Mouse (Mus musculus): Measurements from ENCODE around the gene Camk2b. TPM values are rescaled to one million over a fixed set of nuclear protein-coding genes. Genes with fewer than 3 reads are reported as not detected.
"Not testable (repeated sequence)": the region's sequence is repeated elsewhere in the genome, so short reads cannot be mapped to it uniquely, and the experiment has no call there.

Gene Camk2b
- polyA plus RNA-seq, 1 experiment from 2014 or later, result 3.4 TPM

DNA sequence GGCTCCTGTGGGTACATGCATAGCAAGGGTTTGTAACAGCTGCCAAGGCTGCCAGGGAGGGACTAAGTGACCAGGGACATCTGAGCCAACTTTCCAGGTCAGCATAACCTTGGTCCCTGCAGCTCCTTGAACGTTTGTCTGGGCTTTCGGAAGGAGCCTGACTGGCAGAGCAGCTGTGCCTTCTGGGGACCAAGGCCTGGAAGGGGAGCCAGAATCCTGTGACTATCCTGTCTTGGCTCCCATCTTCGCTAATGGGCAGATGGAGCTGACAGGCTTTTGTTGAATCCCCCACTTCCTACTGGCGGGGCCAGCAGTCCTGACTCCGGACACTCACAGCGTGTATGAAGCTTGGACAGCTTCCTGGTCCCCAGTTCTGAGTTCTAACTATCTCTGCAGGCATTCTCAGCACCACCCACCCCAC is 51.1 kb downstream of the Camk2b start:
- no peaks in the 10 kb centered on the region for H3K4me1 ChIP-seq (replicated peaks; ENCODE audit: control insufficient read depth, insufficient read depth, low read length)
- H3K4me2 ChIP-seq (ENCODE audit: low read length), result no peak overlapping the region
- DNase-seq (ENCODE audit: low spot score), result no peak
- no peaks in the 10 kb centered on the region for H3K9me3 ChIP-seq (ENCODE audit: control insufficient read depth, low read length)
- no peak for ATAC-seq (replicated peaks; ENCODE audit: low FRiP score, low TSS enrichment, low read depth)
- no peak overlapping the region for H3K9ac ChIP-seq (ENCODE audit: low read length)
- H3K36me3 ChIP-seq (ENCODE audit: control insufficient read depth, insufficient read depth, low read length), result no peaks in the 10 kb centered on the region
- H3K27me3 ChIP-seq (replicated peaks; ENCODE audit: control insufficient read depth, insufficient read depth, low read length), result no peaks in the 10 kb centered on the region
- 79% methylated on average over 6 of the region's 6 CpGs for WGBS
- no peak overlapping the region for H3K4me3 ChIP-seq (ENCODE audit: low read depth, low read length)
- no peak overlapping the region for H3K27ac ChIP-seq (ENCODE audit: low read depth)

DNA sequence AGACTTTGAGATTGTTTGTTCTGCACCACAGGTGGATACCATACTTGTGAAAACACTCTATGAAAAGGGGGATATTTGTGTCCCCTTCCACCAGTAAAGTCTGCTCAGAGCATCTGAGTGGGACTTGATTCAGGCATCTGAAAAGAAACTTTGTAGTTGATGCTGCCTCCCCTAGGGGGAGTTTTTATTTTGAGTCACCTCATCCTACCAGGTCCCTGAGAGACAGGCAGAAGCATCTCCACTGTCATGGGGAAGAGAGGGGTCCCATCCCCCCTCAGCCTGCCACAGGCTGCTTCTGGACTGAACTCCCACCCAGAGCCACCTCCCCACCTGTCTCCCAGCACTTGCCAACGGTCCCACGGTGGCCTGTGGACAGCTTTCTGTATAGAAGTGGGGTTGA is 52.8 kb downstream of the Camk2b start:
- ATAC-seq (replicated peaks; ENCODE audit: low FRiP score, low TSS enrichment, low read depth), result no peak
- DNase-seq (ENCODE audit: low spot score), result no peak
- no peaks in the 10 kb centered on the region for H3K36me3 ChIP-seq (ENCODE audit: control insufficient read depth, insufficient read depth, low read length)
- H3K4me2 ChIP-seq (ENCODE audit: low read length), result no peak overlapping the region
- no peak overlapping the region for H3K9ac ChIP-seq (ENCODE audit: low read length)
- 49% methylated on average over 2 of the region's 2 CpGs for WGBS
- no peaks in the 10 kb centered on the region for H3K4me1 ChIP-seq (replicated peaks; ENCODE audit: control insufficient read depth, insufficient read depth, low read length)
- no peaks in the 10 kb centered on the region for H3K27me3 ChIP-seq (replicated peaks; ENCODE audit: control insufficient read depth, insufficient read depth, low read length)
- no peak overlapping the region for H3K4me3 ChIP-seq (ENCODE audit: low read depth, low read length)
- H3K9me3 ChIP-seq (ENCODE audit: control insufficient read depth, low read length), result no peaks in the 10 kb centered on the region
- no peak overlapping the region for H3K27ac ChIP-seq (ENCODE audit: low read depth)

DNA sequence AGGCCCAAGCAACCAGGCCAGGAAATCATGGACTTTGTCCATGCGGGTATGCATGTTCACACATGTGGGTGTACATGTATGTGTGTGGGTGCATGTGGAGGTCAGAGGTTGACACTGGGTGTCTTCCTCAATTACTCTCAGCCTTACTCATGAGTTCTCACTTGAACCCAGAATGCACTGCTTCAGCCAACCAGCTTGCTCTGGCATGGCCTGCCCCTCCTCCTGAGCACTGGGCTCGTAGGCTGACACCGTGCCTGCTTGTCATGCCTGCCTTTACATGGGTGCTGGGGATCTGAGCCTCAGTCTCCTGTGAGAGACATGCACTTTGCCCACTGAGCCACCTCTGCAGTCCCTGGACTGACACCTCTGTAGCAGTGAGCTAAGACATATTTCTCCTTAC is 54.3 kb downstream of the Camk2b start:
- ATAC-seq (replicated peaks; ENCODE audit: low FRiP score, low TSS enrichment, low read depth), result 0 out of 2 replicates have a peak, but pooled peaks have one; percentile 23
- Histone ChIP-seq H3K9me3 (ENCODE audit: control insufficient read depth, low read length) (no peaks in the 10 kb centered on the region), H3K4me3 (ENCODE audit: low read depth, low read length) (no peak overlapping the region), H3K36me3 (ENCODE audit: control insufficient read depth, insufficient read depth, low read length) (no peaks in the 10 kb centered on the region), H3K27me3 (replicated peaks; ENCODE audit: control insufficient read depth, insufficient read depth, low read length) (no peaks in the 10 kb centered on the region), H3K4me1 (replicated peaks; ENCODE audit: control insufficient read depth, insufficient read depth, low read length) (no peaks in the 10 kb centered on the region), H3K4me2 (ENCODE audit: low read length) (no peak overlapping the region), H3K27ac (ENCODE audit: low read depth) (no peak overlapping the region), H3K9ac (ENCODE audit: low read length) (no peak overlapping the region)
- DNase-seq (ENCODE audit: low spot score), result no peak
- WGBS, result 96% methylated on average over 3 of the region's 3 CpGs

DNA sequence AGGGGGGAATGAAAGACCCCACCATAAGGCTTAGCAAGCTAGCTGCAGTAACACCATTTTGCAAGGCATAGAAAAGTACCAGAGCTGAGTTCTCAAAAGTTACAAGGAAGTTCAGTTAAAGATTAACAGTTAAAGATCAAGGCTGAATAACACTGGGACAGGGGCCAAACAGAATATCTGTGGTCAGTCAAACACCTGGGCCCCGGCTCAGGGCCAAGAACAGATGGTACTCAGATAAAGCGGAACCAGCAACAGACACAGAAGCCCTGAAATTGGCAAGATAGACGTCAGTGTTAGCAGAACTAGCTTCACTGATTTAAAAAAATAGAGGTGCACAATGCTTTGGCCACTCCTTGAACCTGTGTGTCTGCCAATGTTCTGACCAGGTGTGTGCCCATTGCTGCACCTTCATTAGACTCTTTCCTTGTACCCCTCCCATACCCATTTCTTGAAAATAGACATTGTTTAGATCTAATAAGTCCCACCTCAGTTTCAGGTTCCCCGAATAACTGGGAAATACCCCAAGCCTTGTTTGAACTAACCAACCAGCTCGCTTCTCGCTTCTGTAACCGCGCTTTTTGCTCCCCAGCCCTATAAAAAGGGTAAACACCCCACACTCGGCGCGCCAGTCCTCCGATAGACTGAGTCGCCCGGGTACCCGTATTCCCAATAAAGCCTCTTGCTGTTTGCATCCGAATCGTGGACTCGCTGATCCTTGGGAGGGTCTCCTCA is 55.2 kb downstream of the Camk2b start:
- H3K4me3 ChIP-seq (ENCODE audit: low read depth, low read length); H3K27me3 ChIP-seq (replicated peaks; ENCODE audit: control insufficient read depth, insufficient read depth, low read length); ATAC-seq (replicated peaks; ENCODE audit: low FRiP score, low TSS enrichment, low read depth); H3K27ac ChIP-seq (ENCODE audit: low read depth); H3K9ac ChIP-seq (ENCODE audit: low read length); H3K4me2 ChIP-seq (ENCODE audit: low read length); DNase-seq (ENCODE audit: low spot score); H3K4me1 ChIP-seq (replicated peaks; ENCODE audit: control insufficient read depth, insufficient read depth, low read length); H3K36me3 ChIP-seq (ENCODE audit: control insufficient read depth, insufficient read depth, low read length); H3K9me3 ChIP-seq (ENCODE audit: control insufficient read depth, low read length): not testable (repeated sequence)
- 84% methylated on average over 2 of the region's 18 CpGs for WGBS

- ATAC-seq (replicated peaks; ENCODE audit: low FRiP score, low TSS enrichment, low read depth); H3K9ac ChIP-seq (ENCODE audit: low read length): not testable (repeated sequence)
- WGBS, result 32% methylated on average over 9 of the region's 13 CpGs
These were observed 58.4 kb downstream of the Camk2b start for GRCm38 (mm10) chr11:6007779-6008128.

DNA sequence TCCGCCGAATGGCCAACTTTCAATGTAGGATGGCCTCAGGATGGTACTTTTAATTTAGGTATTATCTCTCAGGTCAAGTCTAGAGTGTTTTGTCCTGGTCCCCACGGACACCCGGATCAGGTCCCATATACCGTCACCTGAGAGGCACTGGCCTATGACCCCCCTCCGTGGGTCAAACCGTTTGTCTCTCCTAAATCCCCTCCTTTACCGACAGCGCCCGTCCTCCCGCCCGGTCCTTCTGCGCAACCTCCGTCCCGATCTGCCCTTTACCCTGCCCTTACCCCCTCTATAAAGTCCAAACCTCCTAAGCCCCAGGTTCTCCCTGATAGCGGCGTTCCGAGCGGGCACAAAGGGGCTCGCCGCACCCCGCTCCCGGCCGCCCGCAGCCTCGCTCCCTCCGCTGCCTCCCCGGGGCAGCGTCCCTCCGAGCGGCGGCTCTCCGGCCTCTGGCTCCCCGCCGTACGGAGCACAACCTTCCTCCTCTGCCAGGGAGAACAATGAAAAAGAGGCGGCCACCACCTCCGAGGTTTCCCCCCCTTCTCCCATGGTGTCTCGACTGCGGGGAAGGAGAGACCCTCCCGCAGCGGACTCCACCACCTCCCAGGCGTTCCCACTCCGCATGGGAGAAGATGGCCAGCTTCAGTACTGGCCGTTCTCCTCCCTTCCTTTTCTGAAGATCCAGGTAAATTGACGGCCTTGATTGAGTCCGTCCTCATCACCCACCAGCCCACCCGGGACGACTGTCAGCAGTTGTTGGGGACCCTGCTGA is 59.0 kb downstream of the Camk2b start:
- WGBS, result 4% methylated on average over 23 of the region's 49 CpGs
- not testable (repeated sequence) for H3K4me1 ChIP-seq (replicated peaks; ENCODE audit: control insufficient read depth, insufficient read depth, low read length); DNase-seq (ENCODE audit: low spot score); ATAC-seq (replicated peaks; ENCODE audit: low FRiP score, low TSS enrichment, low read depth); H3K27me3 ChIP-seq (replicated peaks; ENCODE audit: control insufficient read depth, insufficient read depth, low read length); H3K36me3 ChIP-seq (ENCODE audit: control insufficient read depth, insufficient read depth, low read length); H3K27ac ChIP-seq (ENCODE audit: low read depth); H3K9me3 ChIP-seq (ENCODE audit: control insufficient read depth, low read length); H3K9ac ChIP-seq (ENCODE audit: low read length)
- H3K4me2 ChIP-seq (ENCODE audit: low read length), result peak overlapping the region; percentile 48
- peak overlapping the region; percentile 35 for H3K4me3 ChIP-seq (ENCODE audit: low read depth, low read length)

More at GRCm38 (mm10) chr11:6007779-6008128, 58.4 kb downstream of the Camk2b start:
- H3K4me2 ChIP-seq (ENCODE audit: low read length), result peak overlapping the region; percentile 33; the same call in 1 of the 2 replicates
- H3K27me3 ChIP-seq (replicated peaks; ENCODE audit: control insufficient read depth, insufficient read depth, low read length); H3K27ac ChIP-seq (ENCODE audit: low read depth); DNase-seq (ENCODE audit: low spot score); H3K36me3 ChIP-seq (ENCODE audit: control insufficient read depth, insufficient read depth, low read length); H3K4me1 ChIP-seq (replicated peaks; ENCODE audit: control insufficient read depth, insufficient read depth, low read length); H3K9me3 ChIP-seq (ENCODE audit: control insufficient read depth, low read length): not testable (repeated sequence)
- 0 out of 2 replicates have a peak overlapping the region, but pooled peaks have one; percentile 25 for H3K4me3 ChIP-seq (ENCODE audit: low read depth, low read length)

DNA sequence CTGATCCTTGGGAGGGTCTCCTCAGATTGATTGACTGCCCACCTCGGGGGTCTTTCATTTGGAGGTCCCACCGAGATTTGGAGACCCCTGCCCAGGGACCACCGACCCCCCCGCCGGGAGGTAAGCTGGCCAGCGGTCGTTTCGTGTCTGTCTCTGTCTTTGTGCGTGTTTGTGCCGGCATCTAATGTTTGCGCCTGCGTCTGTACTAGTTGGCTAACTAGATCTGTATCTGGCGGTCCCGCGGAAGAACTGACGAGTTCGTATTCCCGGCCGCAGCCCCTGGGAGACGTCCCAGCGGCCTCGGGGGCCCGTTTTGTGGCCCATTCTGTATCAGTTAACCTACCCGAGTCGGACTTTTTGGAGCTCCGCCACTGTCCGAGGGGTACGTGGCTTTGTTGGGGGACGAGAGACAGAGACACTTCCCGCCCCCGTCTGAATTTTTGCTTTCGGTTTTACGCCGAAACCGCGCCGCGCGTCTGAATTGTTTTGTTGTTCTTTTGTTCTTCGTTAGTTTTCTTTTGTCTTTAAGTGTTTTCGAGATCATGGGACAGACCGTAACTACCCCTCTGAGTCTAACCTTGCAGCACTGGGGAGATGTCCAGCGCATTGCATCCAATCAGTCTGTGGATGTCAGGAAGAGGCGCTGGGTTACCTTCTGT is 59.7 kb downstream of the Camk2b start:
- DNase-seq (ENCODE audit: low spot score); H3K27me3 ChIP-seq (replicated peaks; ENCODE audit: control insufficient read depth, insufficient read depth, low read length); H3K4me1 ChIP-seq (replicated peaks; ENCODE audit: control insufficient read depth, insufficient read depth, low read length); H3K9ac ChIP-seq (ENCODE audit: low read length); H3K27ac ChIP-seq (ENCODE audit: low read depth); ATAC-seq (replicated peaks; ENCODE audit: low FRiP score, low TSS enrichment, low read depth); H3K36me3 ChIP-seq (ENCODE audit: control insufficient read depth, insufficient read depth, low read length); H3K9me3 ChIP-seq (ENCODE audit: control insufficient read depth, low read length): not testable (repeated sequence)
- H3K4me3 ChIP-seq (ENCODE audit: low read depth, low read length), result peak overlapping the region; percentile 35
- H3K4me2 ChIP-seq (ENCODE audit: low read length), result peak overlapping the region; percentile 48
- WGBS, result 3% methylated on average over 34 of the region's 44 CpGs

DNA sequence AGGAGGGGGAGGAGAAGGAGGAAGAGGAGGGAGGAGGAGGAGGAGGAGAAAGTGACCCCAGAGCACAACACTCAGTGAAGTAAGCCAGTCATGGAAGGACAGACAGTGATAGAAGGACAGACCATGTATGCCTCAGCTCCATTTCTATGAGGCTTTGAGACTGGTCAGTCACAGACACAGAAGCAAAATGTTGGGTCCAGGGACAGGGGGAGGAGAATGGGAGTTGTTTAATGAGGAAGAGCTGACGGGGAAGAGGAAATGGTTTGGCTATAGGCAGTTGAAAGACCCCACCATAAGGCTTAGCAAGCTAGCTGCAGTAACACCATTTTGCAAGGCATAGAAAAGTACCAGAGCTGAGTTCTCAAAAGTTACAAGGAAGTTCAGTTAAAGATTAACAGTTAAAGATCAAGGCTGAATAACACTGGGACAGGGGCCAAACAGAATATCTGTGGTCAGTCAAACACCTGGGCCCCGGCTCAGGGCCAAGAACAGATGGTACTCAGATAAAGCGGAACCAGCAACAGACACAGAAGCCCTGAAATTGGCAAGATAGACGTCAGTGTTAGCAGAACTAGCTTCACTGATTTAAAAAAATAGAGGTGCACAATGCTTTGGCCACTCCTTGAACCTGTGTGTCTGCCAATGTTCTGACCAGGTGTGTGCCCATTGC is 60.7 kb downstream of the Camk2b start:
- H3K4me1 ChIP-seq (replicated peaks; ENCODE audit: control insufficient read depth, insufficient read depth, low read length), result peaks cover 17% of the 10 kb centered on the region
- not testable (repeated sequence) for H3K9ac ChIP-seq (ENCODE audit: low read length); DNase-seq (ENCODE audit: low spot score); H3K4me2 ChIP-seq (ENCODE audit: low read length); H3K9me3 ChIP-seq (ENCODE audit: control insufficient read depth, low read length); H3K27ac ChIP-seq (ENCODE audit: low read depth); H3K27me3 ChIP-seq (replicated peaks; ENCODE audit: control insufficient read depth, insufficient read depth, low read length); H3K36me3 ChIP-seq (ENCODE audit: control insufficient read depth, insufficient read depth, low read length); H3K4me3 ChIP-seq (ENCODE audit: low read depth, low read length); ATAC-seq (replicated peaks; ENCODE audit: low FRiP score, low TSS enrichment, low read depth)
- WGBS, result 24% methylated on average over 1 of the region's 4 CpGs

All from intestine, embryonic 14.5 days (tissue).